Mouse (Mus musculus) ES-Bruce4 (cell line): ENCODE measurements around the gene Gm9736. TPM values are rescaled to one million over a fixed set of nuclear protein-coding genes. Genes with fewer than 3 reads are reported as not detected.
"Not testable (repeated sequence)": the region's sequence is repeated elsewhere in the genome, so short reads cannot be mapped to it uniquely, and the experiment has no call there.

ENCODE experiments used
- H3K27ac ChIP-seq: 2 replicates; pipeline ENCODE4 v1.5.1; 2012; ENCODE audit warnings: low read length, inconsistent platforms; ENCODE audit not compliant: insufficient read depth
- H3K27me3 ChIP-seq: 2 replicates; pipeline ENCODE4 v1.6.1; 2012; ENCODE audit warnings: mild to moderate bottlenecking, low read length, inconsistent platforms; ENCODE audit not compliant: control insufficient read depth, poor library complexity, insufficient read depth, severe bottlenecking
- H3K36me3 ChIP-seq: 2 replicates; pipeline ENCODE4 v1.6.1; 2012; ENCODE audit warnings: inconsistent platforms, mild to moderate bottlenecking, low read length, moderate library complexity; ENCODE audit not compliant: control insufficient read depth, poor library complexity, insufficient read depth, severe bottlenecking
- H3K4me1 ChIP-seq: one replicate; pipeline ENCODE4 v1.8.1; 2011; ENCODE audit warnings: low read length; ENCODE audit not compliant: control insufficient read depth, insufficient read depth
- H3K4me3 ChIP-seq: 2 replicates; pipeline ENCODE4 v1.5.1; 2011; ENCODE audit warnings: low read depth, mild to moderate bottlenecking, low read length
- H3K9ac ChIP-seq: 2 replicates; pipeline ENCODE4 v1.6.1; 2012; ENCODE audit warnings: low read depth, mild to moderate bottlenecking, inconsistent platforms; ENCODE audit not compliant: poor library complexity, severe bottlenecking
- H3K9me3 ChIP-seq: replicated peaks from 2 replicates; pipeline ENCODE4 v1.6.1; 2012; ENCODE audit warnings: mild to moderate bottlenecking, low read length, inconsistent platforms; ENCODE audit not compliant: control insufficient read depth, poor library complexity, insufficient read depth, severe bottlenecking
- CTCF ChIP-seq: IDR thresholded peaks from one replicate; pipeline ENCODE4 v1.8.1; 2011; ENCODE audit warnings: low read depth, low read length
- EP300 ChIP-seq: IDR thresholded peaks from 2 replicates; pipeline ENCODE4 v1.6.1; 2011; ENCODE audit warnings: low read depth, low read length; ENCODE audit not compliant: insufficient read depth
- POLR2A ChIP-seq: IDR thresholded peaks from one replicate; pipeline ENCODE4 v1.8.1; 2011; ENCODE audit warnings: low read length; ENCODE audit not compliant: insufficient read depth
- polyA plus RNA-seq: library from polyadenylated mRNA; stranded (reverse); fragments of >200 nt; gene quantifications from 2 replicates; pipeline ENCODE4 v1.2.4, GENCODE M21; 2011; ENCODE audit warnings: low read depth; ENCODE audit not compliant: missing spikeins, insufficient read depth, insufficient read length

Gm9736 gene
- polyA plus RNA-seq, 1 experiment: not detected

- H3K9ac ChIP-seq: no peak overlapping the region
- H3K4me1 ChIP-seq: no peaks in the 10 kb centered on the region
- no peak overlapping the region for H3K27ac ChIP-seq
- TF ChIP-seq POLR2A: no peak
- peak; percentile 34 for TF ChIP-seq CTCF
- H3K36me3 ChIP-seq: no peaks in the 10 kb centered on the region
- H3K4me3 ChIP-seq: no peak overlapping the region
- H3K9me3 ChIP-seq: no peaks in the 10 kb centered on the region
- no peaks in the 10 kb centered on the region for H3K27me3 ChIP-seq
These were observed 22.9 kb downstream of the Gm9736 start for GRCm38 (mm10) chr10:77728280-77728679.

GRCm38 (mm10) chr10:77726186-77726585 is 25.0 kb downstream of the Gm9736 start, which contains the start of gene Gm10100:
Gm10100 (plus strand) TSS chr10:77726486.
- Histone ChIP-seq H3K9me3 (no peaks in the 10 kb centered on the region; the same call in 1 of the 2 replicates), H3K9ac (no peak within 1 kb of the TSS), H3K27ac (no peak within 1 kb of the TSS), H3K4me1 (no peaks in the 10 kb centered on the region), H3K36me3 (no peaks in the 10 kb centered on the region), H3K4me3 (no peak within 1 kb of the TSS), H3K27me3 (no peaks in the 10 kb centered on the region)
- TF ChIP-seq EP300: no peak
- no peak for TF ChIP-seq POLR2A
- TF ChIP-seq CTCF: no peak

DNA sequence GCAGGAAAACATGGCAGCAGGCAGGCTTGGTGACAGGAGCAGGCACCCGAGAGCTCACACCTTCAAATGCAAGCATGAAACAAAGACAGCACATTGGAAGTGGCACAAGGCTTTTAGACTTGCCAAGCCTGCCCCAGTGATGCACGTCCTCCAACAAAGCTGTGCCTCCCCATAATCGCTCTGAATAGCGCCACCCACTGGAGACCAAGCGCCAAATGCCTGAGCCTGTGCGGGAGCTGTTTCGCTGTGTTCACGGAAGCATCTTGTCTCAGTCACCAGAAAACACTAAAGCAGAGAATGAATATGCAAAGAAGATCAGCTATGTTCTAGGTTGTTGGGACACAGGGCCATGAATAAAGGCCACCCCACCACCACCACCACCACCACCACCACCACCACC is 26.3 kb downstream of the Gm9736 start:
- no peak for TF ChIP-seq POLR2A
- TF ChIP-seq CTCF: peak; percentile 66
- no peak for TF ChIP-seq EP300

DNA sequence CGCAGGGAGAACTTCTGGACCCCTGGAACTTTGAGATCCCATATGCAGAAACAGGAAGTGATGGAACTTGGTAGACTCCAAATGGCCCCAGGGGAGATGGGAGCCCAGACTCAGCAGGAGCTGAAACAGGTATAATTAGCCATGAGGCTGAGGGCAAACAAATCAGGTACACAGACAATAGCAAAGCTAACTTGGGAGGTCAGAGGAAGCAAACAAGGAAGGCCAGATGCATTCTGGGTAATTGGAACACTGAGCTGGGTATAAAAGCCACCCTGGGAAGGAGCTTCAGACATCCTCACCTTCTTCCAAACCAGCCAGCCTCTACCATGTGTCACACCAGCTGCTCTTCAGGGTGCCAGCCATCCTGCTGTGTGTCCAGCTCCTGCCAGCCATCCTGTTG is 30.9 kb downstream of the Gm9736 start, which contains the start of gene Krtap12-1:
Gene Krtap12-1, plus strand, starts transcription at position 301 of the 400 bp plus-strand sequence.
- not testable (repeated sequence) for H3K36me3 ChIP-seq, H3K4me1 ChIP-seq, H3K27ac ChIP-seq, H3K27me3 ChIP-seq, H3K9ac ChIP-seq, H3K9me3 ChIP-seq, H3K4me3 ChIP-seq

More for the DNA sequence above, 26.3 kb downstream of the Gm9736 start:
- Histone ChIP-seq H3K9me3 (no peaks in the 10 kb centered on the region; the same call in 1 of the 2 replicates), H3K27ac (no peak overlapping the region), H3K27me3 (no peaks in the 10 kb centered on the region), H3K9ac (no peak overlapping the region), H3K4me3 (no peak overlapping the region), H3K4me1 (no peaks in the 10 kb centered on the region), H3K36me3 (no peaks in the 10 kb centered on the region)

- H3K9ac ChIP-seq: no peak within 1 kb of the TSS
- H3K27ac ChIP-seq: no peak within 1 kb of the TSS
- H3K27me3 ChIP-seq: no peaks in the 10 kb centered on the region
- H3K36me3 ChIP-seq: no peaks in the 10 kb centered on the region
- H3K9me3 ChIP-seq: no peaks in the 10 kb centered on the region
- H3K4me1 ChIP-seq: no peaks in the 10 kb centered on the region
- TF ChIP-seq POLR2A (no peak), EP300 (no peak), CTCF (no peak)
- no peak within 1 kb of the TSS for H3K4me3 ChIP-seq
These were observed 35.6 kb downstream of the Gm9736 start, which contains the start of gene Gm10142 for GRCm38 (mm10) chr10:77715507-77715906. Gm10142 (plus strand) TSS chr10:77715807.

DNA sequence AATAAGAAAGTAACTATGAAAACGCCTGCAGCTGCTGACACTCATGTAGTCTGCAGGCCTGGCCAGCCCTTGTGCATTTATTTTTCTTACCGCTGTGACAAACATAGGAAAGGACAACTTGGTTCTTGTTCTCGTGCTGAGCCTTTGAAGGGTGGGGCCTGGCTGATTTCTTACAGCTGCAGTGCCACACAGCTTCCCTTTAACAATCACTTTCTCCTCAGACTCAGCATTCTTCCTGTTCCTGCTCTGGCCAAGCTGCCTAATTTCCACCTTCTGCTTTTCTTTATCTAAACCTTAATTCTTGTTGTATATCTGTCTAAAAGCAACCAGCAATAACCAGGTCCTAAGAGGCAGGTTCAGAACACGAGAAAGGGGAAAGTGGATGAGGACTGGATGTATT is 37.4 kb downstream of the Gm9736 start:
- no peak for TF ChIP-seq EP300
- TF ChIP-seq POLR2A: no peak
- TF ChIP-seq CTCF: no peak
- no peak overlapping the region for H3K9ac ChIP-seq
- H3K4me3 ChIP-seq: no peak overlapping the region
- no peak overlapping the region for H3K27ac ChIP-seq
- H3K36me3 ChIP-seq: no peaks in the 10 kb centered on the region
- no peaks in the 10 kb centered on the region for H3K9me3 ChIP-seq
- H3K4me1 ChIP-seq: no peaks in the 10 kb centered on the region
- H3K27me3 ChIP-seq: no peaks in the 10 kb centered on the region

DNA sequence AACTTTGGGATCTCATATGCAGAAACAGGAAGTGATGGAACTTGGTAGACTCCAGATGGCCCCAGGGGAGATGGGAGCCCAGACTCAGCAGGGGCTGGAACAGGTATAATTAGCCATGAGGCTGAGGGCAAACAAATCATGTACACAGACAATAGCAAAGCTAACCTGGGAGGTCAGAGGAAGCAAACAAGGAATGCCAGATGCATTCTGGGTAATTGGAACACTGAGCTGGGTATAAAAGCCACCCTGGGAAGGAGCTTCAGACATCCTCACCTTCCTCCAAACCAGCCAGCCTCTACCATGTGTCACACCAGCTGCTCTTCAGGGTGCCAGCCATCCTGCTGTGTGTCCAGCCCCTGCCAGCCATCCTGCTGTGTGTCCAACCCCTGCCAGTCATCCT is 40.0 kb downstream of the Gm9736 start, which contains the start of gene Gm10024:
Gene Gm10024, plus strand, starts transcription at position 301 of the 400 bp plus-strand sequence.
- H3K4me1 ChIP-seq, H3K9me3 ChIP-seq, H3K27ac ChIP-seq, H3K9ac ChIP-seq, H3K36me3 ChIP-seq, H3K4me3 ChIP-seq, H3K27me3 ChIP-seq: not testable (repeated sequence)
